Mouse (Mus musculus) Patski (cell line): ENCODE measurements around the gene Tacc3. TPM values are rescaled to one million over a fixed set of nuclear protein-coding genes. Genes with fewer than 3 reads are reported as not detected.

Experiments used
- ATAC-seq: fragments of 100-300 bp; one replicate; pipeline ENCODE4 v1.8.0; 2021
- CTCF ChIA-PET: fragments of 350-600 bp; sonication (Branson Sonifier 250); formaldehyde crosslinking; loops from one replicate; lab custom pipeline; 2022; ENCODE audit warnings: inconsistent platforms; lab: Charles Lee
- POLR2A ChIA-PET: fragments of 350-600 bp; sonication (Branson Sonifier 250); formaldehyde crosslinking; loops from one replicate; lab custom pipeline; 2022; ENCODE audit warnings: antibody characterized with exemption, inconsistent platforms; lab: Charles Lee
- DNase-seq: peaks from one replicate; pipeline ENCODE4 v3.0.0-alpha.2; 2011; ENCODE audit warnings: low read depth, low spot score
- H3K27me3 ChIP-seq: fragments of 371-371 bp; one replicate; pipeline ENCODE4 v1.5.1; 2021
- CTCF ChIP-seq: fragments of 100-300 bp; IDR thresholded peaks from one replicate; pipeline ENCODE4 v1.5.1; 2021
- in situ Hi-C: fragments of 300-500 bp; cut with MboI; formaldehyde crosslinking; loops from 3 replicates; pipeline ENCODE4 v1.11.1; 2018; ENCODE audit warnings: low pct_unique_long_range_greater_than_20kb, mixed read lengths
- polyA plus RNA-seq: library from polyadenylated mRNA; unstranded; gene quantifications from one replicate; pipeline ENCODE4 v1.2.3, GENCODE M21; 2021

Gene Tacc3
- polyA plus RNA-seq, 1 experiment from 2014 or later = 63.4 TPM

DNA sequence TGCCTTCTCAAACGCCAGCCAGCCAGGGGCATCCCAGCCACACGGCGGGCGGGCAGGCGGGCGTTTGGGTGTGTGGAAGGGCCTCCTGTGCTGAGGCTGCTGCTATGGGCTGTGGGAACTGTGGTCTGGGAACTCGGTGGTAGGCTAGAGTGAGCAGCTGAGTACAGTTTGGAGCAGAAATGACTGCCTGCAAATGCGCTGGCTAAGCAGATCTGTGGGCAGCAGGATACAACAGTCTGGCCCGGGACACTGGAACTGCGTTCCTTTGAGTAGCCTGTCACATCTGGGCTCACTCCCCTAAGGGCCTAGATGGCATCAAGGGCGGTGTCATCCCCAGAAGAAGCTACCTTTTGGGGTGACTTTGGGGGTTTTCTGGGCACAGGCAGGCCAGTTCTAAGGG, 43.9 kb downstream of the Tacc3 start:
- ChIA-PET CTCF (interaction anchor here (1.0 kb wide), 1 partner anchor 26 kb away, joined by 3 read pairs; no protein-coding TSS in a partner anchor), POLR2A (interaction anchor here (1.5 kb wide), 1 partner anchor 20 kb away, joined by 3 read pairs; the partner anchor contains the start of gene Fgfr3)
- ATAC-seq (no peak), DNase-seq (no peak)
- in situ Hi-C loops = no loop called here
- H3K27me3 ChIP-seq = no peaks in the 10 kb centered on the region
- no peak for TF ChIP-seq CTCF

DNA sequence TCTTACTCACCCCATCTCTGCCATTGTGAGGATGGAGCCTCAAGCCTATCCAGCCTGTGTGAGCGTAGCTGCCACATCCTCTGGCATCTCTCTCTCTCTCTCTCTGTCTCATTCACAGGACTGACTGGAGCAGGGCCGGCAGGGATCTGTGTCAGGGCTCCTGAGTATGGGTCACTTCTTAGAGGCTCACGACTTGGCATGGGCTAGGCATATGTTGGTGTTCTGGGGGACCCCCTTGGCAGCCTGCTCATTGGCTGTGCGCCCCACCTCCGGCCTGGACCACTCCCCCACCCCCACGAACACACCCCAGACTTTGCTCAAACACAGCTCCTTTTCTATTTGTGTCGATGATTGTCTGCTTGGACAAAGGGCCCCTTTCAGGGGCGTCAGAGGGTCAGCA, 46.1 kb downstream of the Tacc3 start:
- no peak for TF ChIP-seq CTCF
- DNase-seq (no peak), ATAC-seq (no peak)
- no peaks in the 10 kb centered on the region for H3K27me3 ChIP-seq
- POLR2A ChIA-PET = interaction anchor here (1.7 kb wide), 1 partner anchor 11 kb away, joined by 5 read pairs; no protein-coding TSS in a partner anchor
- CTCF ChIA-PET = interaction anchor here (1.7 kb wide), 1 partner anchor 10 kb away, joined by 5 read pairs; no protein-coding TSS in a partner anchor
- in situ Hi-C loops = no loop called here

DNA sequence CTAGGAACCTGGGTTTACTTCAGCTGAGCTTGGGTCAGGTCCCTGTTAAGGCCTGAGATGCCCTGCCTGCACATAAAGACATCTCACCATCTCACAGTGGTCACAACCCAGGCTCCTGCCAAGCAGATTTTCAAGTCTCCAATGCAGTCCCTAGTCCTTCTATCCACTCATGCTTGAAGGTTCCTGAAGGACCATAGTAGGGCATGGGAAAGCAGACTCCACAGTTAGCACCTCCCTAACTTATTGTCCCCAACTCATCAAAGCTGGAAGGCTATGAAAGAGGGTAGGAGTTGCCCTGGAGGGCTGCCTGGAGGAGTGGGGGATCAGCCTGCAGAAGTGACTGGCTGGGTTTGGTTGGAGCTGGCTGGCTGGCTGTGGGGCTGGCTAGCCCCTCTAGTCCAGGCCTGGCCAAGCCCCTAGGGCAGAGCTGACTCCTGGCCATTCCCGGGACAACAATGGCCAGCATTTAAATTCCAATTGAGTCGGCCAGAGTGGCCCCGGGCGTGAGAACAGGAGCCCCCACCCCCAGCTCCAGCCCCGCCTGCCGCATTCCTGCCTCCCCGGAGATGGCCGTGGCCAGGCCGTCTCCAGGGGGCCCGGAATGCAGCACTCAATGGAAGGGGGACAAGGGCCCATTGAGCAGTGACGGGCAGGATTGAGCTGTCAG, 47.1 kb downstream of the Tacc3 start:
- in situ Hi-C loops = no loop called here
- ATAC-seq (no peak), DNase-seq (no peak)
- H3K27me3 ChIP-seq = no peaks in the 10 kb centered on the region
- POLR2A ChIA-PET = interaction anchor here (1.0 to 1.7 kb wide), 2 partner anchors 9 to 12 kb away, joined by 3 to 5 read pairs; no protein-coding TSS in a partner anchor
- CTCF ChIA-PET = interaction anchor here (1.0 to 1.7 kb wide), 2 partner anchors 11 to 20 kb away, joined by 3 to 7 read pairs; no protein-coding TSS in a partner anchor
- no peak for TF ChIP-seq CTCF

GRCm38 (mm10) chr5:33705612-33706349, 47.9 kb downstream of the Tacc3 start:
- ChIA-PET CTCF (interaction anchor here (1.0 to 3.7 kb wide), 3 partner anchors 10 to 21 kb away, joined by 3 to 13 read pairs (median 7); no protein-coding TSS in a partner anchor), POLR2A (interaction anchor here (1.7 kb wide), 1 partner anchor 13 kb away, joined by 5 read pairs; no protein-coding TSS in a partner anchor)
- ATAC-seq (no peak), DNase-seq (no peak)
- in situ Hi-C loops = no loop called here
- H3K27me3 ChIP-seq = no peaks in the 10 kb centered on the region
- TF ChIP-seq CTCF = no peak

GRCm38 (mm10) chr5:33706350-33706629, 48.4 kb downstream of the Tacc3 start:
- H3K27me3 ChIP-seq = no peaks in the 10 kb centered on the region
- no peak for TF ChIP-seq CTCF
- ATAC-seq (no peak), DNase-seq (no peak)
- POLR2A ChIA-PET = interaction anchor here (1.3 kb wide), 1 partner anchor 10 kb away, joined by 3 read pairs; no protein-coding TSS in a partner anchor
- in situ Hi-C loops = no loop called here
- CTCF ChIA-PET = interaction anchor here (1.0 to 3.7 kb wide), 2 partner anchors 11 to 22 kb away, joined by 3 to 13 read pairs; no protein-coding TSS in a partner anchor

DNA sequence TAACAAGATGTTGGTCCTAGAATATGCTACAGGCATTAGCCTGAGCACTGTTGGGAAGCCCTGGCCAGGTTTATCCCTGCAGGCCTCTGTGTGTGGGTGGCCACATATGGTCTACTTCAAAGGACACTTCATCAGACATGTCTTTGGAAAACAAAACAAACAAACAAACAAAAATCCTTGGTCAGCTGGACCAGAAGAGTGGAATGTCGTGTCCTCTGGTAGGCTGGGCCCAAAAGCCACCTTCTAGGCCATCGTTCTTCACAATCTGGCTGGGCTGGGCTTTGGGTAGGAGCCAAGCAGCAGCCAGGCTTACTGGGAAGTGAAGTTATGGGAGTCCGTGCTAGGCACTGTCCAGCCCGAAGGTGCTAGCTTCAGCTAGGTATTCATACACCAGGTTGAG, 49.2 kb downstream of the Tacc3 start:
- no peak for TF ChIP-seq CTCF
- no peak for DNase-seq
- in situ Hi-C loops = no loop called here
- no peaks in the 10 kb centered on the region for H3K27me3 ChIP-seq
- ATAC-seq = no peak
- ChIA-PET CTCF (interaction anchor here (1.5 to 3.7 kb wide), 2 partner anchors 12 to 21 kb away, joined by 4 to 13 read pairs; no protein-coding TSS in a partner anchor), POLR2A (interaction anchor here (1.3 kb wide), 1 partner anchor 10 kb away, joined by 3 read pairs; no protein-coding TSS in a partner anchor)

DNA sequence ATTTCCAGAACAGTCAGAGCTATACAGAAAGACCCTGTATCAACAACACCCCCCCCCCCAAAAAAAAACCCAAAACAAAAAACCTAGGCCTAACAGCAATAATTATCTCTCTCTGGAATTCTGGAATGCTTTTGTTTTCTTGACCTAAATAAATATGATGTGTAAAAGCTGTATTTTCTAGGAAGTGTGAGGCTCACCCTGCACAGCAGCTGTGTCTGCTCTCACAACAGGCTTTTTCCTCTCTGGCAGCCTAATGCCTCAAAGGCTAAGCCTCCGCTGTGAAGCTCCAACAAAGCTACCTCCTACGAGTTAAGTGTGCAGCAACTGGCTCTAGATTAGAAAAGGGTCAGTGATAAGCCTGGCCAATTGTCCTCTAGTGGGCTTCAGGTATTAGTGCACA, 51.1 kb downstream of the Tacc3 start:
- no peak for TF ChIP-seq CTCF
- CTCF ChIA-PET = interaction anchor here (0.6 to 3.7 kb wide), 4 partner anchors 11 to 33 kb away, joined by 3 to 13 read pairs (median 4); no protein-coding TSS in a partner anchor
- DNase-seq (no peak), ATAC-seq (no peak)
- no peaks in the 10 kb centered on the region for H3K27me3 ChIP-seq
- in situ Hi-C loops = no loop called here
- POLR2A ChIA-PET = no interaction called here

GRCm38 (mm10) chr5:33712550-33712949, 54.6 kb downstream of the Tacc3 start:
- ATAC-seq (no peak), DNase-seq (no peak)
- ChIA-PET POLR2A (interaction anchor here (1.8 kb wide), 1 partner anchor 9 kb away, joined by 4 read pairs; the partner anchor contains the start of gene Fgfr3), CTCF (interaction anchor here (1.5 kb wide), 1 partner anchor 26 kb away, joined by 3 read pairs; no protein-coding TSS in a partner anchor)
- TF ChIP-seq CTCF = no peak
- H3K27me3 ChIP-seq = no peaks in the 10 kb centered on the region
- in situ Hi-C loops = no loop called here

GRCm38 (mm10) chr5:33715182-33715581, 57.3 kb downstream of the Tacc3 start:
- POLR2A ChIA-PET = no interaction called here
- DNase-seq (no peak), ATAC-seq (no peak)
- in situ Hi-C loops = no loop called here
- CTCF ChIA-PET = interaction anchor here (1.0 to 1.6 kb wide), 3 partner anchors 10 to 41 kb away, joined by 3 to 7 read pairs (median 4); no protein-coding TSS in a partner anchor
- TF ChIP-seq CTCF = no peak
- H3K27me3 ChIP-seq = no peaks in the 10 kb centered on the region

DNA sequence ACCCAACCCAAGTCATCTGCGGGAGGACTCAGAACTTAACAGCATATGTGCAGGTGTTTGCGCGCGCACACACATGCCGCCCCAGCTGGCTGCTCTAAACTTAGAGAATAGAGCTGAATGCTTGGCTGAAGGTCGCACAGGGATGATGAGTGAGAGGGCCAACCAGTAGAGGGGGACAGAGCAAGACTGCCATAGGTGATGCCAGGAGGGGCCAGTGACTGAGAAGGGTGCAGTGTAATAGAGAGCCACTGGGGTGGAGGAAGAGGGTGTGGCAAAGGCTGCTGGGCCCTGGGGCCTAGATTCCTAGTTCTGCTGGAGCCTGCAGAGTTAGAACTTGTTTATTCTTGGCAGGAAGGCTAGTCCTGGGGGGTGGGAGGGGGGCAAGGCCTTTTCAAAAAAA, 58.5 kb downstream of the Tacc3 start:
- DNase-seq = no peak

More for the DNA sequence above, 58.5 kb downstream of the Tacc3 start:
- POLR2A ChIA-PET = interaction anchor here (0.6 kb wide), 1 partner anchor 9 kb away, joined by 3 read pairs; no protein-coding TSS in a partner anchor
- no peak for ATAC-seq
- H3K27me3 ChIP-seq = no peaks in the 10 kb centered on the region
- no peak for TF ChIP-seq CTCF
- CTCF ChIA-PET = interaction anchor here (1.0 to 1.6 kb wide), 4 partner anchors 11 to 41 kb away, joined by 4 to 7 read pairs (median 4); no protein-coding TSS in a partner anchor
- in situ Hi-C loops = no loop called here
